Mouse (Mus musculus) gastrocnemius, adult 8-10 months (tissue): ENCODE results near the gene AF067063. TPM values are rescaled to one million over a fixed set of nuclear protein-coding genes. Genes with fewer than 3 reads are reported as not detected.
"Not testable (repeated sequence)": the region's sequence is repeated elsewhere in the genome, so short reads cannot be mapped to it uniquely, and the experiment has no call there.

Source experiments
- DNase-seq, 2 experiments: peaks; one replicate each; pipeline ENCODE4 v3.0.0; 2022; ENCODE audit warnings: low spot score in 2 of 2
- total RNA-seq, 4 experiments: library from RNA; stranded (reverse); gene quantifications; 2 replicates each; pipeline ENCODE4 v1.2.4; 2022

AF067063 gene
- total RNA-seq: not detected

DNA sequence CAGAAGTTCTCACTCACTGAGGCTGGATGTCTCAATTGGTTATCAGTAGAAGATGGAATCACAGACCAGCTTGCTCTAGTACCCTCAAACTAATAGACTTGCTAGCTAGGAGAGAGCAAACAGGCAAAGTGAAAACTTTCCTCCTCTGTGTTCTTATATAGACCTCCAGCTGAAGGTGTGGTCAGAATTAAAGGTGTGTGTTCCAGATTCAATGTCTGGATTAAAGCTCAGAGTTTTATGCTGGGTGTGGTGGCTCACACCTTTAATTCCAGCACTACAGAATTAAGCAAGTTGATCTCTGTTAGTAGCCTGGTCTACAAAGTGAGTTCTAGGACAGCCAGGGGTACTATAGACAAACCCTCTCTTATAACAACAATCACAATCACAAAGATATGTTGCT lies at the start of gene AF067063:
AF067063 (minus strand) TSS at position 101 of the 400 bp plus-strand sequence.
- DNase-seq: not testable (repeated sequence)

DNA sequence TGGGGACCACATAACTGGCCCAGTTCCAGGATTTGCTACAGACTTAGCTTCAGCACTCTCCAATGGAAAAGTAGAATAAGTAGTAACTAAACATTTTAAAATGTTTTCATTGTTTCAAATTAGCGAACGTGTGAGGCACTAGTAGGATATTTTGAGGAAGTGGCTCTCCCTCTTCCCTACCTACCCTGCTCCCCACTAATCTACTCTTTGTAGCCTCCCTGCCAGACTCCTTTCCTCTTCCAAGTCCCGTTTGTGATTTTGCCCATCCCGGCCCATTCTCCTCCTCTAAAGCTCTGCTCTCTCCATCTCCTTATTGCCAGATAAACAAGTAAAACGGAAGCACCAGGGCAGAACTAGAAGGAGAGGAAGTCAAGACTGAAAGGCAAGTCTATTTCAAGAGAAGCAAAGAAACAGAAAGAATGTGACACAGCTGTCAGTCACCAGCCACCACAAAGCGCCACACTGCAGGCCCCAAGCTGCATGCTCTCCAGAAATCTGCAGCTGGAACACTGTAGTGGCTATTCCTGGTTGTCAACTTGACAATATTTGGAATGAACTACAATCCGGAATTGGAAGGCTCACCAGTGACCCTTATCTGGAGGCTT lies 34.5 kb upstream of the AF067063 start:
- not testable (repeated sequence) for DNase-seq

DNA sequence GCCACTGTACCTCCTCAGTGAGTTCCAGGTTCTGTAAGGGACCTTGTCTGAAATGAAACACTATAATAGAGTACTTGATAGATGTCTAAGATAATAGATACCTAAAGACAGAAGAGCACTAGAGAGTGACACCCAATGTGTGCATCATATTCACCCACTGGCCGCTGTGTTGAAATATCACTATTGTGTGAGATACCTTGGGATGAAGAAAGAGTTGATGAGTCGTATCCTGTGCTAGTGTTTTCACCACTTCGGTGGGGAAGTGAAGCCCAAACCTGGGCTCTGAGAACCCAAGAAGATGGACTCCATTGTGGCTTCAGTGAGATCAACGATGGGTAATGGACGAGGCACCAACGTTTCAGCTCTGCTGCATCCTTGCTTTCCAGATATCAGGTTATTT lies 32.4 kb upstream of the AF067063 start:
- DNase-seq: not testable (repeated sequence)

DNA sequence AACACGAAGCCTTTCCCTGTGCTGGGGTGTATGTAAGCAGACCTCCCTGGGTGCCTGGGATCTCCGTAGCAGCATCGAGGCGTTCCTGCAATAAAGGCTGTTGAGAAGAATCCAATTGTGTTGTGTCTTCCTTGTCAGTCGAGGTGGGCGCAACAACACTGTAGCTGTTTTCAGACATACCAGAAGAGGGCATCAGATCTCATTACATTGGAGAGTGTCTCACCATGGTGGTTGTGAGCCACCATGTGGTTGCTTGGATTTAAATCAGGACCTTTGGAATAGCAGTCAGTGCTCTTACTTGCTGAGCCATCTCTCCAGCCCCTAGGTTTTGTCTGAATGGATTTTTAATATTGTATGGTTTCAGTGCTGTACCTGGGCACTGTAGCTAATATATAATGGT lies 10.0 kb upstream of the AF067063 start:
- not testable (repeated sequence) for DNase-seq

DNA sequence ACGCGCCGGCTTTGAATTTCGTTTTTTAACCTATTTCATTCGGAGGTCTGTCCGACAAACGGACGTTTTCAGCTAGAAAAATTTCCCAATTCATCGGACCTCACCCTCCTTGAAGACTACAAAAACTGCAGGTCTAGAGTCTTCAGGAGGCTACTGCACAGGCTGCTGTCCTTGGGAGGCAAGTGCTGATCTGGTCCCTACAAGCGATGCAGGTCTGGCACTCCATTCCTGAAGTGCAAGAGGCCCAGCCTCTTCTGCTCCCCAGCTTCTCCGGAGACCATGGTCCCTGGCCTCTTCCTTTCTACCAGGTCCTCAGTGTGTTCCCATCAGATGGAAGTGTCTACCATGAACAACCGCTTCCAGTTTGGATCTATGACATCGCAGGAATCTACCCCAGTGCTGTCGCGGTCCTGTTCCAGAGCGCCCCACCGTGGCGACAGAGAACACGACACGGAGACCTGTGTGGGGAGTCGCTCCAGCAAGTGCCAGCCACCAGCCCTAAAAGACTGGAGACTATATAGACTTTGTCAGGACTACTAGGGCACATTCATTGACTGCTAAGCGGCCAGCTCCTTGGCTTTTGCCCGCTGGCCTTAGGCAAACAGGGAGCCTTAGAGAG lies 7.8 kb upstream of the AF067063 start:
- DNase-seq: peak in 1 of 2 experiments; percentile 7

DNA sequence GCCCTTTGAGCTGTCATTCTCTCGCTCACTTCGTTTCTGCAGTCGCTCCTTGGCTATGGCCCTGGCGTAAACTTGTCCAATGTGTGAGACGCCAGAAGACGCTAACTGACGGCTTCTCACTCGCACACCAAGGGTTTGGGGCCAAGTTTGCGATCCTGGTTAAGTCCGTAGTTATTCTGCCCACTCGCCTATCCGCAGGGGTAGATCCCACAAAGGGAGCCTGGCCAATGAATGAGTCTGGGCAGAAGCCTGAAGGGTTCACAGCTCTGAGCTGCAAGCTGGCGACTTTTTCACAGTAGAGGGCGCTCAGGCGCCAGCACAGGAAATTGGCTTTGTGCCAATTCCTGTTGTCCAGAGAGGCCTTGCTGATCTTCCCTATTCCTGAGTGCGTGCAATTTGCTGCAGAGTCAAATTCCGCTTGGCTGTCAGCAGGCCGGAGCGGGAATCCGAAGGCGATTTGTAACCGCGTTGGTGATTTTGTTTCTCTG lies 6.4 kb upstream of the AF067063 start:
- not testable (repeated sequence) for DNase-seq

DNA sequence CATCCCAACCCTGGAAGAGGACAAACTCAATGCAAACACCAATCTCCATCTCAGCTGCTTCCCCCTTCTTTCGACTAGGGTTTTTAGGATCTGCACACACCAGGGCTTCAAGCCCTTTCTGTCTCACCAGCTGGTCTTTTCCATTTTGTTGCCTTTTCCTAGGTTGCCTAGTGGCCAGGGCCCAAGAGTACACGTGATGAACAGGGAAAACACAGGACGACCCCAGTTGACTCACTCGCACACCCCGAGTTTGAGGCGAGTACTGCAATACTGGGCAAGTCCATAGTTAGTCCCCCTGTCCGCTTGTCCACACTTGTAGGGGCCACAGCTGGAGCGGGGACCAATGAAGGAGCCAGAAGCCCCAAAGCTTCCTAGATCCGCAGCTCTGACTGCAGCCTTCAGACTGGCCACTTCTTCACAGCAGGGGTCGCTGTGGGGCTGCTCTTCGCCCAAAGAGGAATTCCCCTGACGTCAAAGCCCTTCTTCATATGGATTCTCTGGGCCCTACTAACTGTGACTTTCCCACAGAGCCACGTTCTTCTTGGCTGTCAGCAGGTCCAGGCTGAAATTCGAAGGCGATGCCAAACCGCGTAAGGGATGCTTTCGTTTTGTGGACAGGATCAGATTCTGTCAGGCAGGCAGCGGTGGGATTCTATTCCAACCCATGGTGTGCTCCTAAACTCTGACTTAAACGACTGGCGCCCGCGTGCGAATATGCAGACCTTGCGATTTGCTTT lies 5.5 kb upstream of the AF067063 start, which contains the start of gene D13Ertd608e:
D13Ertd608e (plus strand) TSS at position 687 of the 737 bp plus-strand sequence.
- DNase-seq: not testable (repeated sequence)

DNA sequence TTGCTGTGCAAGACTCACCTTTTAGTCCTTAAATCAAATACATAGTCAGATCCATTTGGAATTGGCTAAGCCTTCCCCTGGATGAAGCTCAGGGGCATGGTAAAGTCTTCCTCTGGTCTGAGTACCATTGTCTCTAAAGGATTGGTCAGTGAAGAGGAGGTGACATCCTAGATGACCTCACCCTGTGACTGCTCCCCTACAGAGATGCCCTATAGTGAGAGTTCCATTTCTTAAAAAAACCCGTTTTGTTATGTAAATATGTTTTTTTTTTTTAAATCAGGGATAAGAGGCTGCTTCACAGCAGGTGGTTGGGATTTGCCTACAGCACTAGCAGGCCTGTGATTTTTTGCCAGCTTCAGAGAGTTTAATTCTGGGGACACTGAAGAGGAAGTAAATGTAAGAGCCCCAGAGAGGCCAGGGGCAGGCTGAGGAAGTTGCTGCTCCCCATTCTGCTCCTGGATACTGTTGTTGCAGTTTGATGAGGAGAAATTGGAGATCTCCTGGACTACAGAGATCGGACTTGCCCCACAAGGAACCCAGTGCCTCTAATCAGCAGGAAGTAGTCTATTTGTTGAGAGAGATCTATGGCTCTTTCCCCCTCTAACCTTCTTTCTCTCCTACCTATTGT lies 12.3 kb downstream of the AF067063 start:
- DNase-seq: no peak

DNA sequence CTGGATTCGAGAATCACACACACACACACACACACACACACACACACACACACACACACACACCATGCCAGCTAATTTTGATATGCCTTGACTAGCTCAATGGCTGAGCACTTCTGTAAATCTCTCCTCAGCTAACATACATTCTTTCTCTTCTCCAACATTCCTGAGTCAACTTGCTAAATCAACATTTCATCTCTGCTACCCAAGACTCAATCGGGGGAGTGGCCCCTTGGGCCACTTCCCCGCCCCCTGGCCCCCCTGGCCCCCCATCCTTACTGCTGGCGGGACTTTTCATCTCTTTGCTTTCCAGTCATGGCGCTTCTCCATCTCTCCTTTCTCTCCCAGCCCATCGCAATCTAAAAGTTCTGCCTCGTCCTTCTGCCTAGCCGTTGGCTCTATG lies 13.2 kb downstream of the AF067063 start:
- no peak for DNase-seq

DNA sequence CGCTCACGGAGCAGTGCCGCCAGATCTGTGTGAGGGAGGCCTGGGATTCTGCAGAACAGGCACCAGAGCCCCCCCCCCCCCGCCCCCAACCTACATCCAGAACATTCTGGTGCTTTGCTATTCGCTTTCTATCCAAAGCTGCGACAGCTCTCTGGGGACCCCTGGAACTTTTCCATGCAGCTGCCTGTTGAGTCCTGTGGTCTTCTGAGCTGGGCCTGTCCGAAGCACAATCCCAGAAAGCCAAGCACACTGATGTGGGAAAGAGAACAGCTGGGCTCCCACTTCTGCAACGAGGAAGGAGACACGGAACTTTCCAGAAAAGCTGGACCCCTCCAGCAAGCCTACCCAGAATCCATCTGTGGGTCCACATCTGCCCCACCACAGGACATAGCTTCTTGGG lies 20.0 kb downstream of the AF067063 start:
- peak in 1 of 2 experiments; percentile 15 for DNase-seq

DNA sequence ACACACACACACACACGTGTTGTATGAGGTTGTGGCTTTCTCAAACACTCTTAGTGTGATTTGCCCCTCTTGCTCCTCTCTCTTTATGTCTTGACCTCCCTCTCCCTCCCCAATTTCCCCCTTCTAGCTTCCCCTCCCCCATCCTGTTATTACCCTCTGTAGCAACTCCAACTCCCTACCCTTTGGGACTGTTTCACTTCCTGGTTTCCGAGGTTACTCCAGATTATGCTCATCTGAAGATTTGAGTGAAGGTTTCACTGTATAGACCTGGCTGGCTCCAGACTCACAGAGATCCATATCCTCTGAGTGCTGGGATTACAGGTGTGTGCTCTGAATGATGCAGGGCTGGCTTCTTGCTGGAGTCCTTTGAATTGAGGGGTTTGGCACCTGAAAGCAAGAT lies 21.1 kb downstream of the AF067063 start:
- no peak for DNase-seq

DNA sequence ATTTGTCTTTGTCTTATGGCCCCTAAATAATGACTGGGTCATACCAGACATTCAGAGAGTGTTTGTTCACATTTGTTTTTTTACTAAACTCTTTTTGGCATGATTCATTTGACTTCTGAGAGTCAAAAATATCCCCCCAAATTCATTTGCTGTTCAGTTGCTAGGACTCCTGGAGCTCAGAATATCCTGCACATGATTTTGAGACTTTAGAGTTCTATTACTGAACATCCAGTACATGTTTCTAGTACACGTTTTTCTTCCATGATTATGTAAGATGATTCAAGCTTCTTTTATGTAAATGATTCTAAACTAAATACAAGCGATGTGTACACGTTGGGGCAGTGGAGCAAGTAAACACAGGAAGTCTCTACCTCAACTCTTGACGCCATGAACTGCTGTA lies 32.4 kb downstream of the AF067063 start:
- DNase-seq: no peak

DNA sequence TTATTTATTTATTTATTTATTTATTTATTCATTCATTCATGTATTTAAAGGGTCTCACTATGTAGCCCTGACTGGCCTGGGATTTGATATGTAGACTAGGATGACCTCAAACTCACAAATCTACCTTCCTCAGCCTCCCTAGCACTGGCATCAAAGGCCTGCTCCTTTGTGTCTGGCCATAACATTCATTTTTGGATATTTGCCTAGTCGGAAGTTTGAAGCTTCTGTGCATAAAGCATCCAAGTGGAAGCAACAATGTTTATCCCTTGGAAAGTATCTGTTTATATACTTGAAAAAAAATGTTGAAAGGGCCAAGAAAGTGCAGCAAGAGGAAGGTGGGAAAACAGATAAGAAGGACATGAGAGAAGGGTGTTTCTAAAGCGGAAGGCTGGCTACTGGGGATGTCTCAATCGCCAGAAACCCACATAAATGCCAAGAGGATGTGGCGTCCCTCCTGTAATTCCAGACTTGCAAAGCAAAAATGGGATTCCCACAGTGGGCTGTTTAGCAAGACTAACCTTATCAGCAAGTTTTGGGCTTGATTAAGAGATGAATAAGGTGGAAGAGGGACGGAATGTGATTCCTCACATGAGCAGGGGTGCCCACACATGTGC lies 37.1 kb downstream of the AF067063 start:
- DNase-seq: no peak

DNA sequence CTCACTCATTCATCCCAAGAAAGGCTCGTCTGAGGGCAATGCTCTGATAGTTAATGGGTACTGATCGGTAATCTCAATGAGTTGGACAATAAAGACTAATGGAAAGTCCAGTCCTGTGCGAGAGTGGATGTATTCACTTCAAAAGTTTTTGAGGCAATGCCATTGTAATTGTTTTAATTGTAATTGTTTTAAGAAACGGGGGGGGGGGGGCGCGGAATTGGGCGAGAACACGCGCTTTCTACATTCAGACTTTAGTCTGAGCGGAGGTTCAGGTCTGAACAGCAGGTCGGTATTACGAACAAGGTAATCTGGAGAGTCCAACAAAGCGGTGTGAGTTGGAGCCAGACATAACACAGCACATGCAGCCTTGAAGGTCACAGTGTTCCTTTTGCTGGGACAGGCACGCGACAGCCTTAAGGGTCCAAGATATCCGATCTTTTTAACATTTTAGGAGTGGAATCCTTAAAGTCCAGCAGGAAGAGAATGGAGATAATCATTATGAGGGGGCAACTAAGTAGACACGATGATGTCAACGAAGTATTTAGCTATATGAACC lies 38.4 kb downstream of the AF067063 start:
- no peak for DNase-seq

DNA sequence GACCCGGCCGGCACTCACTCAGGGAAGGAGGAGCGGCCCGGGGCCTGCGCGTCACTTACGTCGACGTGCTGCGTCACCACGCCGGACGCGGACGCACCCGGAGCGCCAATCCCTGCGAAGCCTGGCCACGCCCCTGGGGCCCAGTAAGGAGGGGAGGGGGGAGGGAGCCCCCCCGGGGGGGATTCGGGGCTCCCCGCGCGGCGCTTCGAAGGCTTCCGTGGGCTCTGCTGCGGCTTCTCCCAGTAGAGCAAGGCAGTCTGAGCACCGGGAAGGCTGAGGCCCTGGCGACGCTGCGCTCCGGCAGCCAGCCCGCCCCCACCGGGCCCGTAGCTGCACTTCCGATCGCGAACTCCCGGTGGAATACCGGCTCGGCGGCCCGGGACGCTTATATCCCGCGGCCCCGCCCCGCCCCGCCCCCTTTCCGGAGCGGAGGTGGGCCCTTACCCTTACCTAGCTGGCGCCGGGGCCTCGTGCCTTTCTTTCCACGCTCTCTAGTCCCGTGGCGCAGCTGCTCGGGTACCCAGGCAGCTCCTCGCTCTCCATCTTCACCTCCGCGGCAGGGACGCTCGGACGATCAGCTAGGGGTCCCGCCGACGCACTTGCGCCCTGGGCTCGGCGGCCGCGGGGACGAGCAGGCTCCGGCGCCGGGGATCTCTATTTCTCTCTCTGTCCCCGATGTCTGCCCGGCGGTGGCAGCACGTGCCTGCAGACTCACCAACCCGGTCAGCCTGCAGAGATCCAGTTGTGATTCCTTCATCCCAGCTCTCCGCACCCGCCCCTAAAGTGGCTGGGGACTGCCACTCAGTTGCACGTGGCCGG lies 39.0 kb downstream of the AF067063 start, which contains the start of gene Zfp131:
Zfp131 (minus strand) TSS at position 129 of the 819 bp plus-strand sequence.
- DNase-seq: peak; percentile 85 to 94

DNA sequence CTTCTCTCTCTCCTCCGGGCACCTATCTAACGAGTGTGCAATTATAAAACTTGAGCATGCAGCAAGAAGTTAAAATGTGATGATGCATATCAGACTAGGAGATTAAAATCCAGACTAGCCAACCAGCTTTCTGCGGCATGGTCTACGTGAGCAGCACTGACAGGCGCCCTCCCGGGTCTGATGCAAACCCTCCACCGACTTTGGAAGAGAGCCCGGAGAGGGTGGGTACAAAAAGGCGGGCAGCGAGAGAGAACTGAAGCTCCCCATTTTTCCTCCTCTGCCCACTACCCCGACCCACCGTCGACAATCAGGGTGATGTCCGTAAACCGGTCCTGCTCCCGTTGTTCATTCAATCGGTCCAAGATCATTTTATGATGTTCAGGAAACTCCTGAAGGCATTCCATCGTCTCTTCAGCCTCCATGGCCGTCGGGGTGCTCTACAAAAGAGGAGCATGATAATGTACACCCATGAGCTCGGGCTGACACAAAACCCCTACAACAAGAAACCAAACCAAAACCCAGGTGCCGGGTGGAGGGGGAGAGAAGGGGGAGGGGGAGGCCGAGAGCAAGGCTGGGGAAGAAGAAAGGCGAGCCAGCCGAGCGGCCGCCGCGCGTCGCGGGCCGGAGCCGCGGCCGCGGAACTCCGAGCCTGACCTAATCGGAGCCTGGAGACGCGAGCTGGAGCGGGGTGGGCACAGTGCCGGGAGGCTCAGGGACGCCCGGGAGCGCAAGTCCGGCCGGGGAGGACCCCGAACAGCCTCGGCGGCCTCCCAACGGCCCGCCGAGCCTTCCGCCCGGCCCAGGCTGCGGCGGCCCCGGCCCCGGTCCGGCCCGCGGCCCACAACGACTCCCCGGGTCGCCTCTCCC lies 39.9 kb downstream of the AF067063 start:
- peak; percentile 62 to 70 for DNase-seq

DNA sequence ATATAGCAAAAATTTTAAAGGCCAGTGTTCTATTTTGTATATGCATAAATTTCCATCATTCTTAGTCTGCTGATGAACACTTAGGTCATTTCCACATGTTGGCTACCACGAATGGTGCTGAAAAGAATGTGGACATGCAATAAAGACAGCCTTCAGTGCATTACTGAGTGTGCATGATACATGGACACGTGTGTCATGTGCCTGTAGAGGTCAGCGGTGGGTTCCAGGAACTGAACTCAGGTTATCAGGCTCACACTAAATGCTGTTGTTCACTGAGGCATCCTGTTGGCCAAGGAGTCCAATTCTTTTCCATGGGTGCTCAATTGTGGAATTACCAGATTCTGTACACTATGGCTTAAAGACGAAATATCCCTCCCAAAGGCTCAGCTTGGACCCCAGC lies 46.4 kb downstream of the AF067063 start:
- DNase-seq: no peak
